Mouse (Mus musculus): ENCODE data around the gene Ccdc146. TPM values are rescaled to one million over a fixed set of nuclear protein-coding genes. Genes with fewer than 3 reads are reported as not detected.

Gene Ccdc146
- polyA plus RNA-seq, 1 experiment from 2014 or later = not detected

GRCm38 (mm10) chr5:21270756-21271155 lies 153.7 kb downstream of the Ccdc146 start:
- H3K36me3 ChIP-seq = no peaks in the 10 kb centered on the region
- no peak for ATAC-seq (ENCODE audit: low FRiP score, low read depth)
- no peak overlapping the region for H3K4me3 ChIP-seq
- 55% methylated on average over 4 of the region's 4 CpGs for WGBS
- H3K4me2 ChIP-seq (replicated peaks) = no peak overlapping the region
- H3K27me3 ChIP-seq = no peaks in the 10 kb centered on the region
- no peak overlapping the region for H3K9ac ChIP-seq
- no peaks in the 10 kb centered on the region for H3K9me3 ChIP-seq
- no peak overlapping the region for H3K27ac ChIP-seq
- 0 out of 2 replicates have a peak, but pooled peaks cover 3% of the 10 kb centered on the region for H3K4me1 ChIP-seq

- no peaks in the 10 kb centered on the region for H3K9me3 ChIP-seq
- H3K4me1 ChIP-seq = 0 out of 2 replicates have a peak, but pooled peaks cover 3% of the 10 kb centered on the region
- WGBS = 69% methylated on average over 5 of the region's 5 CpGs
- no peak for ATAC-seq (ENCODE audit: low FRiP score, low read depth)
- no peaks in the 10 kb centered on the region for H3K27me3 ChIP-seq
- H3K27ac ChIP-seq = no peak overlapping the region
- H3K36me3 ChIP-seq = no peaks in the 10 kb centered on the region
- no peak overlapping the region for H3K4me2 ChIP-seq (replicated peaks)
- H3K9ac ChIP-seq = no peak overlapping the region
- no peak overlapping the region for H3K4me3 ChIP-seq
Observed at GRCm38 (mm10) chr5:21269446-21269845, 155.0 kb downstream of the Ccdc146 start.

GRCm38 (mm10) chr5:21267090-21267489 lies 157.4 kb downstream of the Ccdc146 start:
- peaks cover 11% of the 10 kb centered on the region for H3K4me1 ChIP-seq
- no peaks in the 10 kb centered on the region for H3K27me3 ChIP-seq
- H3K27ac ChIP-seq = no peak overlapping the region
- no peaks in the 10 kb centered on the region for H3K9me3 ChIP-seq
- 76% methylated on average over 2 of the region's 2 CpGs for WGBS
- H3K9ac ChIP-seq = no peak overlapping the region
- H3K36me3 ChIP-seq = no peaks in the 10 kb centered on the region
- no peak overlapping the region for H3K4me2 ChIP-seq (replicated peaks)
- H3K4me3 ChIP-seq = no peak overlapping the region
- ATAC-seq (ENCODE audit: low FRiP score, low read depth) = 0 out of 2 replicates have a peak, but pooled peaks have one; percentile 34

GRCm38 (mm10) chr5:21265049-21265448 lies 159.4 kb downstream of the Ccdc146 start:
- H3K4me2 ChIP-seq (replicated peaks) = no peak overlapping the region
- no peak for ATAC-seq (ENCODE audit: low FRiP score, low read depth)
- no peak overlapping the region for H3K9ac ChIP-seq
- no peak overlapping the region for H3K4me3 ChIP-seq
- peaks cover 27% of the 10 kb centered on the region for H3K4me1 ChIP-seq
- 23% methylated on average over 4 of the region's 4 CpGs for WGBS
- H3K9me3 ChIP-seq = no peaks in the 10 kb centered on the region
- no peaks in the 10 kb centered on the region for H3K27me3 ChIP-seq
- no peak overlapping the region for H3K27ac ChIP-seq
- H3K36me3 ChIP-seq = no peaks in the 10 kb centered on the region

GRCm38 (mm10) chr5:21264352-21265021 lies 160.0 kb downstream of the Ccdc146 start:
- peaks cover 27% of the 10 kb centered on the region for H3K4me1 ChIP-seq
- H3K9me3 ChIP-seq = no peaks in the 10 kb centered on the region
- no peak overlapping the region for H3K9ac ChIP-seq
- no peak for ATAC-seq (ENCODE audit: low FRiP score, low read depth)
- no peaks in the 10 kb centered on the region for H3K36me3 ChIP-seq
- H3K27me3 ChIP-seq = no peaks in the 10 kb centered on the region
- 86% methylated on average over 8 of the region's 8 CpGs for WGBS
- H3K4me2 ChIP-seq (replicated peaks) = no peak overlapping the region
- H3K4me3 ChIP-seq = no peak overlapping the region
- no peak overlapping the region for H3K27ac ChIP-seq

- H3K4me2 ChIP-seq (replicated peaks) = no peak overlapping the region
- peaks cover 27% of the 10 kb centered on the region for H3K4me1 ChIP-seq
- no peaks in the 10 kb centered on the region for H3K9me3 ChIP-seq
- no peak overlapping the region for H3K27ac ChIP-seq
- no peak for ATAC-seq (ENCODE audit: low FRiP score, low read depth)
- no peaks in the 10 kb centered on the region for H3K27me3 ChIP-seq
- H3K36me3 ChIP-seq = no peaks in the 10 kb centered on the region
- no peak overlapping the region for H3K9ac ChIP-seq
- no peak overlapping the region for H3K4me3 ChIP-seq
- WGBS = 54% methylated on average over 18 of the region's 18 CpGs
Observed at GRCm38 (mm10) chr5:21263202-21264055, 161.0 kb downstream of the Ccdc146 start.

- WGBS = 28% methylated on average over 6 of the region's 6 CpGs
- no peak overlapping the region for H3K4me3 ChIP-seq
- no peak for ATAC-seq (ENCODE audit: low FRiP score, low read depth)
- no peak overlapping the region for H3K9ac ChIP-seq
- H3K27me3 ChIP-seq = no peaks in the 10 kb centered on the region
- H3K4me2 ChIP-seq (replicated peaks) = no peak overlapping the region
- H3K4me1 ChIP-seq = peaks cover 30% of the 10 kb centered on the region
- H3K9me3 ChIP-seq = no peaks in the 10 kb centered on the region
- no peaks in the 10 kb centered on the region for H3K36me3 ChIP-seq
- H3K27ac ChIP-seq = no peak overlapping the region; the same call in 1 of the 2 replicates
Observed at GRCm38 (mm10) chr5:21261202-21261844, 163.2 kb downstream of the Ccdc146 start.

DNA sequence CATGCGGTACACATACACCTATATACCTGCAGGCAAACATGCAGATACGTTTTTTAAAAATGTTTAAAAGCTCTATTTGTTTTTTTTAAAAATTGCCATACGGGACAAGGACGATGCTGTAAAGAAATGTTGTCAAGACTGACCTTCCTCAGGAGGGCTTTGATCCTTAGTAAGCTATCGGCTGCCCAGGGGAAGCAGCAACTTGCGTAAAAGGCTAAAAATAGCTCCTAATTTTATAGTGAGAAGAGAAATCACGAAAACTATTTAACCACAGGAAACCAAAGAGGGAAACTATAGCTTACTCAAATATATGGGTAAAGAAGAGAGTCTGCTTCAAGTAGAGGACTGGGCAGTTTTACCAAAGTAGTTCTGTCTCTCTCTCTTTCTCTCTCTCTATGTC lies 163.7 kb downstream of the Ccdc146 start:
- ATAC-seq (ENCODE audit: low FRiP score, low read depth) = no peak
- no peaks in the 10 kb centered on the region for H3K9me3 ChIP-seq
- H3K4me1 ChIP-seq = peaks cover 30% of the 10 kb centered on the region
- H3K27ac ChIP-seq = no peak overlapping the region
- H3K27me3 ChIP-seq = no peaks in the 10 kb centered on the region
- H3K4me2 ChIP-seq (replicated peaks) = no peak overlapping the region
- 45% methylated on average over 7 of the region's 7 CpGs for WGBS
- no peaks in the 10 kb centered on the region for H3K36me3 ChIP-seq
- no peak overlapping the region for H3K4me3 ChIP-seq
- H3K9ac ChIP-seq = no peak overlapping the region

- no peak for ATAC-seq (ENCODE audit: low FRiP score, low read depth)
- no peak overlapping the region for H3K4me2 ChIP-seq (replicated peaks)
- H3K27ac ChIP-seq = no peak overlapping the region
- no peaks in the 10 kb centered on the region for H3K9me3 ChIP-seq
- H3K27me3 ChIP-seq = no peaks in the 10 kb centered on the region
- peaks cover 22% of the 10 kb centered on the region for H3K4me1 ChIP-seq
- H3K4me3 ChIP-seq = no peak overlapping the region
- 65% methylated on average over 6 of the region's 6 CpGs for WGBS
- H3K36me3 ChIP-seq = no peaks in the 10 kb centered on the region
- H3K9ac ChIP-seq = no peak overlapping the region
Observed at GRCm38 (mm10) chr5:21257806-21258205, 166.7 kb downstream of the Ccdc146 start.

DNA sequence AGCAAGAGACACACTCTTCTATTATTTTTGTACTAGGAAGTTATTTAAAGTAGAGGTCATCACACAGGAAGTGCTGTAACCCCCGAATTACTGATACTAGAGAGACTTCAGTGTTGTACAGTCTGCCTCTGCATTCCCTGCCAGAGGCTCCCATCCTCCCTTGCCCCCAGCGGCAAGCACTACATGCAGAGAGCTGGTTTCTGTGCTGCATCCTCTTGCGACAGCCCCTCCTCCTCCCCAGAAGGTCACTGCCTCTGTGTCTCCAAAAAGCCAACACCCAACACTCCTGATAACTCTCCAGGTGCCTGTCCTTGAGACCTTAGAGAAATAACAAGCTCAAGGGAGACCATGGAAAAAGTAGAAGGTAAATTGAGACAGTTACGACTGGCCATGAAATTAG lies 167.4 kb downstream of the Ccdc146 start:
- Histone ChIP-seq H3K9ac (no peak overlapping the region), H3K4me2 (replicated peaks) (no peak overlapping the region), H3K27me3 (no peaks in the 10 kb centered on the region), H3K4me1 (peaks cover 22% of the 10 kb centered on the region), H3K9me3 (no peaks in the 10 kb centered on the region), H3K4me3 (no peak overlapping the region), H3K27ac (no peak overlapping the region), H3K36me3 (no peaks in the 10 kb centered on the region)
- ATAC-seq (ENCODE audit: low FRiP score, low read depth) = no peak
- WGBS = 50% methylated on average over 4 of the region's 4 CpGs

- 0 out of 2 replicates have a peak, but pooled peaks cover 7% of the 10 kb centered on the region for H3K4me1 ChIP-seq
Observed at GRCm38 (mm10) chr5:21255551-21256132, 168.8 kb downstream of the Ccdc146 start.

More at GRCm38 (mm10) chr5:21255551-21256132, 168.8 kb downstream of the Ccdc146 start:
- no peak overlapping the region for H3K4me3 ChIP-seq
- H3K27me3 ChIP-seq = no peaks in the 10 kb centered on the region
- no peak overlapping the region for H3K27ac ChIP-seq
- H3K9me3 ChIP-seq = no peaks in the 10 kb centered on the region
- H3K36me3 ChIP-seq = no peaks in the 10 kb centered on the region
- H3K4me2 ChIP-seq (replicated peaks) = no peak overlapping the region
- H3K9ac ChIP-seq = no peak overlapping the region
- ATAC-seq (ENCODE audit: low FRiP score, low read depth) = no peak
- WGBS = 77% methylated on average over 5 of the region's 5 CpGs
